Mouse (Mus musculus) kidney, adult 2 months (tissue): ENCODE measurements around the gene Trpv6.

Experiments used
- CTCF ChIP-seq: fragments of 200-500 bp; conservative IDR thresholded peaks from 2 replicates; pipeline ENCODE4 v1.5.1; 2011; ENCODE audit warnings: low read depth, mild to moderate bottlenecking, control low read depth, low read length, moderate library complexity, mixed read lengths; ENCODE audit not compliant: insufficient read depth, insufficient read length
- POLR2A ChIP-seq: fragments of 200-500 bp; IDR thresholded peaks from one replicate; pipeline ENCODE4 v1.6.1; 2011; ENCODE audit warnings: low read depth, low read length, control low read depth

DNA sequence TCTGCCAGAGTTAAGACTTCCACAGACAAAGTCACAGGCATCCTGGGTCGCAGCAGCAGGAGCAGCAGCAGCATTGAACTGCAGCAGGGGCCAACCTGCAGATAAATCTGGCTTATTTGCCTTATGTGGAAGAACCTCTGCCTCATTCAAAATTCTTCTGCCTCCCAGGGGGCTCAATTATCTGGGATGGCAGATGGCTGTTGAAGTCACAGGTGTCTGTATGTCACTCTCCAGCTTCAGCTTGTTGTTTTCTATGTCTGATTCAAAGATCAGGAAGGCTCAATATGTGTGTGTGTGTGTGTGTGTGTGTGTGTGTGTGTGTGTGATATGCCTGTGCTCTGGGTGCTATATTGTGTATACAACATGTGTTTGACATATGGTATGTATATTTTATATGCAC is 1.2 kb upstream of the Trpv6 start:
- TF ChIP-seq POLR2A = no peak
- no peak for TF ChIP-seq CTCF
